Mouse (Mus musculus) forebrain, embryonic 10.5 days (tissue): Measurements from ENCODE around the gene Mrtfa. TPM values are rescaled to one million over a fixed set of nuclear protein-coding genes. Genes with fewer than 3 reads are reported as not detected.
A peak's percentile ranks its signal among the peaks of the same experiment; 100 is the strongest.

Experiments
- DNase-seq: peaks from one replicate; pipeline ENCODE4 v3.0.0-alpha.2; 2017; ENCODE audit warnings: low spot score; ENCODE audit errors: extremely low spot score
- H3K27ac ChIP-seq: fragments of 300-500 bp; sonication (generic); 2 replicates; pipeline ENCODE4 v1.5.1; 2016; ENCODE audit warnings: mild to moderate bottlenecking
- H3K27me3 ChIP-seq: fragments of 300-500 bp; sonication (generic); 2 replicates; pipeline ENCODE4 v1.6.1; 2016; ENCODE audit warnings: mild to moderate bottlenecking; ENCODE audit not compliant: poor library complexity, severe bottlenecking
- H3K36me3 ChIP-seq: fragments of 300-500 bp; sonication (generic); replicated peaks from 2 replicates; pipeline ENCODE4 v1.6.1; 2016; ENCODE audit warnings: mild to moderate bottlenecking, moderate library complexity
- H3K4me1 ChIP-seq: fragments of 300-500 bp; sonication (generic); 2 replicates; pipeline ENCODE4 v1.6.1; 2016
- H3K4me3 ChIP-seq: fragments of 300-500 bp; sonication (generic); 2 replicates; pipeline ENCODE4 v1.5.1; 2016; ENCODE audit warnings: mild to moderate bottlenecking, moderate library complexity
- H3K9me3 ChIP-seq: fragments of 300-500 bp; sonication (generic); 2 replicates; pipeline ENCODE4 v1.6.1; 2016; ENCODE audit warnings: mild to moderate bottlenecking, moderate library complexity
- WGBS: fragments of 180-500 bp; shearing (Covaris S2); methylation state at CpG from one replicate; pipeline ENCODE4 v1.1.7; 2016; 5-methylcytosine and 5-hydroxymethylcytosine counted together
- polyA plus RNA-seq: library from polyadenylated mRNA; unstranded; fragments of >200 nt; fragmentation: Nextera tagmentation; extraction: Ambion mirVana; gene quantifications from 2 replicates; pipeline ENCODE4 v1.2.1, GENCODE M21; 2016

Gene Mrtfa
- polyA plus RNA-seq, 1 experiment from 2014 or later = 21.7 TPM

DNA sequence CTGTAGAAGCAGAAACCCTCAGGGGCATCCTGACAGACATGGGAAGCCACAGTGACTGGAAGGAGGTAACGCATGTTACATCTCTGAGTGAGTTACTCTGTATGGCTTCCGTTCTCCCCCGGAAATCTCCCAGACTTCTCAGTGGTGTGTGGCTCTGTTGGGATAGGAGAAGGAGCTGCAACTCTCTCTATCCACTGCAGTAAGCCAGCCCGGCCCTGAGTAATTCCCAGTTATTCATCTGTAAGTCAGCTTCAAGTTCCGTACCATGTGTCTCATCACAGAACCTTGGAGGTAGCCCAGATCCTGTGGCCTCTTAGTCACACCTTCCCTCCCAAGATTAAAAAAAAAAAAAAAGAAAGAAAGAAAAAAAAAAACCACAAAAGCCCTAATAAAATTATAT, 1.8 kb upstream of the Mrtfa start:
- Histone ChIP-seq H3K36me3 (peaks cover 11% of the 10 kb centered on the region), H3K27me3 (no peaks in the 10 kb centered on the region), H3K9me3 (no peaks in the 10 kb centered on the region), H3K4me1 (peaks cover 26% of the 10 kb centered on the region), H3K27ac (no peak overlapping the region), H3K4me3 (no peak overlapping the region)
- 88% methylated on average over 5 of the region's 5 CpGs for WGBS
- DNase-seq = no peak

DNA sequence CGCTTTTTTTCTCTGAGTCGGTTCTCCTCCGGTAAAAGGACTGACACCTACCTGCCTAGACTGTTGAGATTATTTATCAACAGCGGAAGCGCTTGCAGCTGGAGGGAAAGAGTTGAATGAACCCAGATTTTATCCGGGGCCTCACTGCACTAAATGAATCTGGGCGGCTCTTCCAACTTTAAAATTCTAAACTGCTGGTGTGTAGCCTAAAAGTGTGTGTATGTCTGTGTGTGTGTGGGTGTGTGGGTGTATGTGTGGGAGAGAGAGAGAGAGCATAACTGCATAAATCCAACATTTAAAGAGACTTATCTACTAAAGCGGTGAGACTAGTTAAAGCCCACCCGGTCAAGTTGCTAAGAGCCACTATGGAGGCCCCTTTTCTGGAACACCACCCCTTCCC, 746 bp upstream of the Mrtfa start:
- H3K27me3 ChIP-seq = no peaks in the 10 kb centered on the region
- 27% methylated on average over 9 of the region's 9 CpGs for WGBS
- H3K27ac ChIP-seq = peak overlapping the region; percentile 92
- H3K9me3 ChIP-seq = no peaks in the 10 kb centered on the region
- peaks cover 26% of the 10 kb centered on the region for H3K4me1 ChIP-seq
- H3K4me3 ChIP-seq = peak overlapping the region; percentile 76
- DNase-seq = no peak
- H3K36me3 ChIP-seq = peaks cover 21% of the 10 kb centered on the region

DNA sequence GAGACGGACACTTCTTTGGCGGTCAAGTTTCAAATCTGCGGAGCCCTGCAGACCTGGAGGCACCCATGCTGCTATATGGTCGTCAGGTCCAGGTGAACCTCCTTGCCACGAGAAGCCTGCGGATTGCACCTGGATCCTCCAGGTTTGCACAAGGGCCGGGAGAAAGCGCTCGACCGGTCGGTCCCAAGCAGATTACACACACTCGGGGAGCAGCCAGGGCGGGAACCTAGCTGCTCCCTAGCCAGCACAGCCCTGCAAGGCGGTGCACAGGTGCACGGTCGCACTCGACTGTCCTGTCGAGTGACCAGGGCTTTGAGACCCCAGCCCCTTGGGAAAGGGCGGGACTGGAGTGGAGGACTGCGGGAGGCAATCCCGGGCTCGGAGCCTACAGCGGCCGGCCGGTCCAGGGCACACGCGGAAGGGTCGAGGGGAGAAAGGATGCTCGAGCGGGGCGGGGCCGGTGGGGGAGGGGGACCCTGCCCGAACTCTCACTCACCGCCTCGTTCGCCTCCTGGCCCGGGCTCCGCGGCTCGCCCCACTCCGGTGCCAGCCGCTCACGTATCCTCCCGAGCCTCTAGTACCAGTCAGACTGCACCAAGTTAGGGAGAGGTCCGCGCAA, 437 bp downstream of the Mrtfa start:
- WGBS = under 1% methylated on average over 46 of the region's 46 CpGs
- Histone ChIP-seq H3K9me3 (no peaks in the 10 kb centered on the region), H3K4me3 (peak overlapping the region; percentile 76), H3K27ac (peak overlapping the region; percentile 92), H3K36me3 (peaks cover 25% of the 10 kb centered on the region), H3K27me3 (no peaks in the 10 kb centered on the region), H3K4me1 (peaks cover 26% of the 10 kb centered on the region)
- DNase-seq = no peak

DNA sequence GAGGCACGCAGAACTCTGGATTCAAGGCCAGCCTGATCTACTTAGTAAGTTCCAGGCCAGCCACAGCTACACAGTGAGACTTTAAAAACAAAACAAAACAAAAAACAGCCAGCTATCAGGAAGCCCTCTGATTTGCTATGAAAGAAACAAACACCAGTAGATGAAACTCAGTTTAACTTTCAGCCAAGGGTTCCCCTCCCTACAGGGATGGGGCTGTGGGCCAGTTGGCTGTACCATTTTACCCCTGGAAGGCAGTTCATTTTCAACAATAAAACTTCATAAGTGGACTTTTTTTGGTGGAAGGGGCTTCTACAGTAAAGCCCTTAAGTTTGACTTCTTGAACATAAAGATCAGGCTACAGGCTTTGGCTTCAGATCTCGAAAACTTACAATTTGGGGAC, 1.5 kb downstream of the Mrtfa start:
- WGBS = 94% methylated on average over 2 of the region's 2 CpGs
- Histone ChIP-seq H3K36me3 (peaks cover 25% of the 10 kb centered on the region), H3K4me1 (peaks cover 26% of the 10 kb centered on the region), H3K4me3 (peak overlapping the region; percentile 76), H3K9me3 (no peaks in the 10 kb centered on the region), H3K27ac (no peak overlapping the region), H3K27me3 (no peaks in the 10 kb centered on the region)
- DNase-seq = no peak

DNA sequence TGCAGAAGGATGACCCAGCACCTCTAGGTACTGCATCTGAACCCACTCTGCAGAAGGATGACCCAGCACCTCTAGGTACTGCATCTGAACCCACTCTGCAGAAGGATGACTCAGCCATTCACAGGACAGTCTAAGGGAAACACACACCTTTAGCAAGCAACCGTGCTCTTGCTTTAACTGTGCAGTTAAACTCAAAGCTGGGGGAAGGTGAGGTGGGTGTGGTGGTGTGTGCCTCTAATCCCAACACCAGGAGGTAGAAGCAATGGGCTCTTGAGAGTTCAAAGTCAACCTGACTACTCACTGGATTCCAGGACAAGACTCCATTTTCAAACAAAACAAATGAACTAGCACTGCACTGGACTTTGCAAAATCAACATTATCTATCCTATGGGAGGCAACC, 5.6 kb downstream of the Mrtfa start:
- no peak for DNase-seq
- Histone ChIP-seq H3K4me1 (peaks cover 21% of the 10 kb centered on the region), H3K9me3 (no peaks in the 10 kb centered on the region), H3K27ac (no peak overlapping the region), H3K4me3 (no peak overlapping the region), H3K36me3 (peaks cover 27% of the 10 kb centered on the region), H3K27me3 (no peaks in the 10 kb centered on the region)
- 86% methylated on average over 1 of the region's 1 CpGs for WGBS

DNA sequence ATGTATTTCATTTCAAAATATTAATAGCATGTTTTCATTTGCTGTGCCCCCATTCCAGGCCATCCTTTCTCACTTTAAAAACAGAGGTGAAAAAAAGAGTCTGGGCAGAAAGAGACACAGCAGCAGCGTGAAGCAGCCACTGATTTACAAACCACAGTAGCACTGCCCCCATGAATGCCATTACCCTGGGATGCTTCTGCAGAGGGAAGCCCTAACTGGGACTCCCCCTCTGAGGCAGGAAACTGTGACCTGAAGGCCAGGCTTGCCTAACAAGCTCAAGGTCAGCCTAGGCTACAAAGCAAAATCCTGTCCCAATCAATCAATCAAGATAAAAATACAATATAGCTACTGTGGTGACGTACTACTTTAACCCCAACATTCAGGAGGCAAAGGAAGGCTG, 9.3 kb downstream of the Mrtfa start:
- WGBS = 84% methylated on average over 2 of the region's 2 CpGs
- Histone ChIP-seq H3K27me3 (no peaks in the 10 kb centered on the region), H3K4me1 (0 out of 2 replicates have a peak, but pooled peaks cover 5% of the 10 kb centered on the region), H3K9me3 (no peaks in the 10 kb centered on the region), H3K27ac (no peak overlapping the region), H3K4me3 (no peak overlapping the region), H3K36me3 (peaks cover 13% of the 10 kb centered on the region; the same call in 1 of the 2 replicates)
- DNase-seq = no peak

DNA sequence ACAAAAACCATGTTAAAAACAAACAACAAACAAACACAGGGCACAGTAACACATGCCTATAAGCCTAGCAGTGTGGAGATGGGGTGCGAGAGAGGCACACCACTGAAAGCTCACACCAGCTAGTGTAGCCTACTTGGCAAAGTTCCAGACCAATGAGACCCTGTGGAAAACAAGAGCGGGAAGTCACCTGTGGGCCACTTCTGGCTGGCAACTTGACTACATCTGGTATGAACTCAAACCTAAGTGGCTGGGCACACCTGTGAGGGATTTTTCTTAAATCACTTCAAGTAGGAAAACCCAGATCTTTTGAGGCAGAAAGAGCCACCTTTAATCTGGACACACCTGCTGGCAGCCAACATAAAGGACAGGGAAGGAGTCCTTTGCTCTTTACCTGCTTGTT, 11.0 kb downstream of the Mrtfa start:
- Histone ChIP-seq H3K4me3 (no peak overlapping the region), H3K9me3 (no peaks in the 10 kb centered on the region), H3K27ac (no peak overlapping the region), H3K4me1 (0 out of 2 replicates have a peak, but pooled peaks cover 5% of the 10 kb centered on the region), H3K36me3 (peaks cover 12% of the 10 kb centered on the region), H3K27me3 (no peaks in the 10 kb centered on the region)
- WGBS = 92% methylated on average over 2 of the region's 2 CpGs
- DNase-seq = no peak

DNA sequence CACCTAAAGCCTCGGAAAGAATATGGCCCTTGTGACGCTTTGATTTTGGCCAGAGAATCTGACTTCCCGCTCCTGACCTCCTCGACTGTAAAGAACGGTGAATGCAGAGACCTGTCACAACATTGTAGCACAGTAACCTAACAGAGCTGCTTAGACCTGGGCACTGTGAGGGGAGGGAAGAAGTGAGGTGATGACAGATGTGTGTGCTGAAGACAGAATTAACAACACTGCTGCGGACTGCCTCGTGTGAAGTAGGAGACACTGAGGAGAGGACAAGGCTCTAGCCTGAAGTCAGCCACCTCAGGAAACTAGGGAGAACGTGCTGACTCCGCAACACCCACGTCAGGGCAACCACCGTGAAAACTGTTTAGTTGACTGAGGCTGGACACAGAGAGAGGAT, 11.9 kb downstream of the Mrtfa start:
- no peaks in the 10 kb centered on the region for H3K9me3 ChIP-seq
- H3K4me1 ChIP-seq = 0 out of 2 replicates have a peak, but pooled peaks cover 5% of the 10 kb centered on the region
- WGBS = 87% methylated on average over 11 of the region's 11 CpGs
- peaks cover 20% of the 10 kb centered on the region for H3K36me3 ChIP-seq
- no peak overlapping the region for H3K27ac ChIP-seq
- no peak overlapping the region for H3K4me3 ChIP-seq
- no peak for DNase-seq
- H3K27me3 ChIP-seq = no peaks in the 10 kb centered on the region

DNA sequence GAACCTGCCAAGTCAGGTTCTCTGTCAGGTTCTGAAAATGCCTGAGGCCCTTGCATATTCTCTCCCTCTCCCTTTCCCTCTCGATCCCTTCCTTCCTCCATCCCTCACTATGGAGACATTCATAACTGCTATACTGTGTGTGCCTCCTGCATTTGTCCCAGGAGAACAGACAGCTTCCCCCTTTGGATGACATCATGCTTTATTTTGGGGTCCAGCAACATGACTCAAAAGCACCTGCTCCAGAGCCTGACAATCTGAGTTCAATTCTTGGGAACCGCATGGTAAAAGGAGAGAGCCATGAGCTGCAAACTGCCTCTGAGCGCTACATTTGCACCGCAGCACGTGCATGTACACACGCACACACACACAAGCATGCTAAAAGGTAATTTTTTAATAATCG, 12.7 kb downstream of the Mrtfa start:
- 94% methylated on average over 7 of the region's 7 CpGs for WGBS
- Histone ChIP-seq H3K27me3 (no peaks in the 10 kb centered on the region), H3K9me3 (no peaks in the 10 kb centered on the region), H3K36me3 (peaks cover 23% of the 10 kb centered on the region), H3K27ac (no peak overlapping the region), H3K4me1 (0 out of 2 replicates have a peak, but pooled peaks cover 5% of the 10 kb centered on the region), H3K4me3 (no peak overlapping the region)
- no peak for DNase-seq

DNA sequence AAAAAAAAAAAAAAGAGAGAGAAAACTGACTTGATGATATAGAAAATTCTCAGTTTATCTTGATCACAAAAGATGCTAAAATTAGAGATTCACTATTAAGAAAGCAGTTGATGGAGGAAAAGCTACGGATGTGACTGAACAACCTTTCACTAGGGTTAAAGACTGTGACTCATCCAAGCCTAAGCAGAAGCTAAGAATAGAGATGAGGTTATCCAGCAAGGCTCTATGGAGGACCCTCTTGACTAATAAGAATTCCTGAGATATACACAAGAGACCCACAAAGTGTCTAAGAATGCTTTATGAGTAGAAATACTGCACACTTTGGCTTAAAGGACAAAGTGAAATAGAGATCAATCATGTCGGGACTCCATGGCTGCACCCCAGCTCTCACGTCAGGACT, 14.9 kb downstream of the Mrtfa start:
- Histone ChIP-seq H3K27ac (no peak overlapping the region), H3K4me3 (no peak overlapping the region), H3K27me3 (no peaks in the 10 kb centered on the region), H3K36me3 (peaks cover 24% of the 10 kb centered on the region), H3K9me3 (no peaks in the 10 kb centered on the region), H3K4me1 (no peaks in the 10 kb centered on the region)
- WGBS = 93% methylated on average over 3 of the region's 3 CpGs
- no peak for DNase-seq

DNA sequence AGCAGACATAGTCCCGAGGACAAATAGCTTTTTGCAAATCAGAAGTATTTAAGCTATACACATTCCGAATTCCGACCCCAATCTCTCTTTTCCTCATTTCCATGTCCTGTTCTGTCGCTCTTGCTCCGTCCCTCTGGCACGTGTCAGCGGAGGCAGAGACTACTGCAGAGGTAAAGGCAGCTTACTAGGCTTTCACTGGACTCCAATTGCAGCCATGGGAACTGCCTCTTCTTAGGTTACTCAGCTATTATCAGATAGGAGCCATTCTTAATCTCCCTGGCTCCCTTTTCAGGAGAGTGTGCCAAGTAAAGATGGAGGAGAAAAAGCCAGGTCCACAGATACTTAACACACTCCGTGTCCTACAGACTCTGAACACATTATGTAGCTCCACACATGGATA, 18.3 kb downstream of the Mrtfa start:
- Histone ChIP-seq H3K4me3 (no peak overlapping the region), H3K4me1 (no peaks in the 10 kb centered on the region), H3K9me3 (no peaks in the 10 kb centered on the region), H3K27me3 (no peaks in the 10 kb centered on the region), H3K36me3 (peaks cover 20% of the 10 kb centered on the region), H3K27ac (no peak overlapping the region)
- WGBS = 87% methylated on average over 8 of the region's 8 CpGs
- no peak for DNase-seq

DNA sequence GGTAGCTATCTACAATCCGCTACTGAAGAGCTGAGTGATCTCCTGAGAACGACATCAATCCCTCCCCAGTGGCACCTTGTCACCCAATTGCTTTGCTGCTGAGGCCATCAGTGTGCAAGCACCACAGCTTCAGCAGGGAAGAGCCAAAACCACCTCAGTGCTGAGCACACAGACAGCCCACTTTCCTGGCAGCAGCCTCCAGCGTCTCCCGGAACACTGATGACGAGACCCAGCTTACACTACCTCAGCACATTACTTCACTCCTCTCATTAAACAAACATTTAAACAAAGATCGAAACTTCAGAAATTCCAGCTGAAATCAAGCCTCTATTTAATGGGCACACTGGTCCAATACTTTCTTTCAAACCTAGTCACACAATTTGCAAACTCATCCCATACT, 21.8 kb downstream of the Mrtfa start:
- H3K4me1 ChIP-seq = no peaks in the 10 kb centered on the region
- H3K4me3 ChIP-seq = no peak overlapping the region
- no peaks in the 10 kb centered on the region for H3K9me3 ChIP-seq
- WGBS = 87% methylated on average over 6 of the region's 6 CpGs
- H3K36me3 ChIP-seq = peaks cover 6% of the 10 kb centered on the region; the same call in 1 of the 2 replicates
- DNase-seq = no peak
- H3K27ac ChIP-seq = no peak overlapping the region
- no peaks in the 10 kb centered on the region for H3K27me3 ChIP-seq

DNA sequence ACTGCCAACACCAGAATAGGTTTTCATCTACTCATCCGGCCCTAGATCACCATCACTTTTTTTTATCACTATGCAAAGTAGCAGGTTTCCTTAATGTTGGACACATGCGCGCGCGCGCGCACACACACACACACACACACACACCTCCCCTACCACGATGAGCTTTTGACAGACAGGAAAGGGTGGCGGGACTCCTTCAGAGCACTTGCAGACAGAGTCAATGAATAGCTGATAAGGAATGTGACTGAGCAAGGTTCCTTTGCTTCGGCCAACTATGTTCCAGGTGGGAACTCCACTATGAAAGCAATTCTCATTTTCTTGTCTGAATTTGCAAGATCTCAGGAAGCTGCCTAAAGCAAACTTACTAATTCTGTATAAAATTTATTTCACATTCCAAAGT, 22.7 kb downstream of the Mrtfa start:
- Histone ChIP-seq H3K4me1 (no peaks in the 10 kb centered on the region), H3K4me3 (no peak overlapping the region), H3K36me3 (0 out of 2 replicates have a peak, but pooled peaks cover under 1% of the 10 kb centered on the region), H3K27me3 (no peaks in the 10 kb centered on the region), H3K27ac (no peak overlapping the region), H3K9me3 (no peaks in the 10 kb centered on the region)
- DNase-seq = no peak
- WGBS = 97% methylated on average over 10 of the region's 10 CpGs

DNA sequence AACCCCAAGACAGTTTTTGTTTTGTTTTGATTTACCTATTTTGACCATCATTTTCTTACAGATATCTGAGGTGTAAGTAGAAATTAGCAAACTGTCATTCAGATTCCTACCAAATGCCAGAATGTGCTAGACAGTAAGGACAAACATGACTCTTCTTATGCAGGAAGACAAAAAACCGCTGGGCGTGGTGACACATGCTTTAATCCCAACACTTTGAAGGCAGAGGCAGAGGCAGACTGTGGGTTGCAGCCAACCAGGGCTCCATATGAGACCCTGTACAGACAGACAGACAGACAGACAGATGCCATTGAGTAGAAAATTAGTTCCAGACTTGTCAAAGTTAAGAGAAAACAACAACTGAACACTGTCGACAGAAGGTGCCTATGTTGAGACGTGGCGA, 24.3 kb downstream of the Mrtfa start:
- 94% methylated on average over 5 of the region's 5 CpGs for WGBS
- no peaks in the 10 kb centered on the region for H3K9me3 ChIP-seq

More for the DNA sequence above, 24.3 kb downstream of the Mrtfa start:
- no peaks in the 10 kb centered on the region for H3K4me1 ChIP-seq
- no peaks in the 10 kb centered on the region for H3K27me3 ChIP-seq
- H3K36me3 ChIP-seq = no peaks in the 10 kb centered on the region
- H3K27ac ChIP-seq = no peak overlapping the region
- DNase-seq = no peak
- no peak overlapping the region for H3K4me3 ChIP-seq
